Mouse (Mus musculus) ES-Bruce4 (cell line): Measurements from ENCODE around the gene Gm4133. TPM values are rescaled to one million over a fixed set of nuclear protein-coding genes. Genes with fewer than 3 reads are reported as not detected.
"Not testable (repeated sequence)": the region's sequence is repeated elsewhere in the genome, so short reads cannot be mapped to it uniquely, and the experiment has no call there.

Experiments used
- H3K27ac ChIP-seq: 2 replicates; pipeline ENCODE4 v1.5.1; 2012; ENCODE audit warnings: low read length, inconsistent platforms; ENCODE audit not compliant: insufficient read depth
- H3K27me3 ChIP-seq: 2 replicates; pipeline ENCODE4 v1.6.1; 2012; ENCODE audit warnings: mild to moderate bottlenecking, low read length, inconsistent platforms; ENCODE audit not compliant: control insufficient read depth, poor library complexity, insufficient read depth, severe bottlenecking
- H3K36me3 ChIP-seq: 2 replicates; pipeline ENCODE4 v1.6.1; 2012; ENCODE audit warnings: inconsistent platforms, mild to moderate bottlenecking, low read length, moderate library complexity; ENCODE audit not compliant: control insufficient read depth, poor library complexity, insufficient read depth, severe bottlenecking
- H3K4me1 ChIP-seq: one replicate; pipeline ENCODE4 v1.8.1; 2011; ENCODE audit warnings: low read length; ENCODE audit not compliant: control insufficient read depth, insufficient read depth
- H3K4me3 ChIP-seq: 2 replicates; pipeline ENCODE4 v1.5.1; 2011; ENCODE audit warnings: low read depth, mild to moderate bottlenecking, low read length
- H3K9ac ChIP-seq: 2 replicates; pipeline ENCODE4 v1.6.1; 2012; ENCODE audit warnings: low read depth, mild to moderate bottlenecking, inconsistent platforms; ENCODE audit not compliant: poor library complexity, severe bottlenecking
- H3K9me3 ChIP-seq: replicated peaks from 2 replicates; pipeline ENCODE4 v1.6.1; 2012; ENCODE audit warnings: mild to moderate bottlenecking, low read length, inconsistent platforms; ENCODE audit not compliant: control insufficient read depth, poor library complexity, insufficient read depth, severe bottlenecking
- polyA plus RNA-seq: library from polyadenylated mRNA; stranded (reverse); fragments of >200 nt; gene quantifications from 2 replicates; pipeline ENCODE4 v1.2.4, GENCODE M21; 2011; ENCODE audit warnings: low read depth; ENCODE audit not compliant: missing spikeins, insufficient read depth, insufficient read length

Gene Gm4133
- not detected in 2 replicates for polyA plus RNA-seq

GRCm38 (mm10) chr7:20333965-20334364 is at the start of gene Gm4133:
Gm4133 (minus strand) TSS chr7:20334065.
- not testable (repeated sequence) for H3K9me3 ChIP-seq, H3K4me1 ChIP-seq, H3K27me3 ChIP-seq, H3K36me3 ChIP-seq, H3K4me3 ChIP-seq, H3K9ac ChIP-seq, H3K27ac ChIP-seq

DNA sequence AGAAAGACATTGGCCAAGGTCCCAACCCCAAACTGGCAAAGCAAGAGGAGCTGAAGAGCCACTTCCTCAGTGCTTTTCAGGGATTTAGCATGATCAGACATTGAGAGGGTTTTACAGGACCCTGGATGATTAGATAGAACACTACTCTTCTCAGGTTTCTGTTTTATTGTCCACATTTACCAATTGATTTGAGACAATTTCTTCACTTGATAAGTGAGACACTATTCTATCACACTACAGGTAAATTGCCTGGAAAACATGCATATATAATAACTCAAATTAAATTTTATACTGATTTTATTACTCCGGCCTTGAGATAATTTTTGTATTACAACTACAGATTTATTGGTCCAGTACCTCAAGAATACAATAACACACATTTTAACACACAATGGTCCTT is 41.4 kb upstream of the Gm4133 start, which contains the start of gene Gm5728:
TSS of gene Gm5728 (minus strand) at position 101 of the 400 bp plus-strand sequence.
- not testable (repeated sequence) for H3K9ac ChIP-seq, H3K4me1 ChIP-seq

More for the DNA sequence above, 41.4 kb upstream of the Gm4133 start, which contains the start of gene Gm5728:
- H3K4me3 ChIP-seq, H3K27me3 ChIP-seq, H3K36me3 ChIP-seq, H3K9me3 ChIP-seq, H3K27ac ChIP-seq: not testable (repeated sequence)

Other genes with a start within 250 kb of the Gm4133 start
- gene Vmn1r91, start 234.4 kb downstream of the Gm4133 start, polyA plus RNA-seq = not detected in 2 replicates
- gene Gm16442, start 211.5 kb downstream of the Gm4133 start, polyA plus RNA-seq = not detected in 2 replicates
- gene Vmn1r93, start 195.0 kb downstream of the Gm4133 start, polyA plus RNA-seq = not detected in 2 replicates
- not detected in 2 replicates for gene Vmn1r94, start 165.7 kb downstream of the Gm4133 start, polyA plus RNA-seq
- gene Vmn1r95, start 140.4 kb downstream of the Gm4133 start, polyA plus RNA-seq = not detected in 2 replicates
- not detected in 2 replicates for gene Gm6164, start 128.5 kb downstream of the Gm4133 start, polyA plus RNA-seq
- gene Gm4498, start 100.2 kb downstream of the Gm4133 start, polyA plus RNA-seq = not detected in 2 replicates
- gene Gm5890, start 71.2 kb downstream of the Gm4133 start, polyA plus RNA-seq = not detected in 2 replicates
- gene Gm5728, start 41.3 kb upstream of the Gm4133 start, polyA plus RNA-seq = not detected in 2 replicates
- gene Vmn1r100, start 83.9 kb upstream of the Gm4133 start, polyA plus RNA-seq = not detected in 2 replicates
- not detected in 2 replicates for gene Vmn1r101, start 108.5 kb upstream of the Gm4133 start, polyA plus RNA-seq
- not detected in 2 replicates for gene Gm10670, start 140.9 kb upstream of the Gm4133 start, polyA plus RNA-seq
- not detected in 2 replicates for gene Vmn1r103, start 176.5 kb upstream of the Gm4133 start, polyA plus RNA-seq
- gene Vmn1r104, start 199.8 kb upstream of the Gm4133 start, polyA plus RNA-seq = not detected in 2 replicates
- gene Gm5726, start 211.7 kb upstream of the Gm4133 start, polyA plus RNA-seq = not detected in 2 replicates
- not detected in 2 replicates for gene Gm4141, start 242.2 kb upstream of the Gm4133 start, polyA plus RNA-seq